Mouse (Mus musculus): ENCODE measurements around the gene Camkk1. TPM values are rescaled to one million over a fixed set of nuclear protein-coding genes. Genes with fewer than 3 reads are reported as not detected.

Camkk1 gene
- polyA plus RNA-seq, 1 experiment from 2014 or later = 5.4 TPM

DNA sequence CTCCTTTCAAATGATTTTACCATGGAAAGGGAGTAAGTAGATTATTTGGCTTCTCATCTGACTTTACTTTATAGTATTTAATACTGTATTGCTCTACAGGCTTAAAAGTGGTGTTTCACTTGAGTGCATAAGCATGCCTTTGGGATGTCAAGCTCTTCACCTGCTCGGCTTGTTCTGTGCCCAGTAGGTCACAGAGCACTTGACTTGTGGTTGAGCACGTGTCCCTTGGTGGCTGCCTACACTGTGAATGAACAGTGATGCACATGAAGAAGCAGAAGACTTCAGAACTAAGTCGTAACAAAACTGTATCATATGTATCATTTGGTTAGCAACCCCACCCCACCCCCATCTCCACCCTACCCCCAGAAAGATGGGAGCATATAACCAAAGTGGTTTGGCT lies 61.5 kb downstream of the Camkk1 start:
- 91% methylated on average over 3 of the region's 3 CpGs for WGBS
- Histone ChIP-seq H3K27me3 (ENCODE audit: low read depth, poor library complexity, severe bottlenecking) (no peaks in the 10 kb centered on the region), H3K36me3 (peaks cover 93% of the 10 kb centered on the region), H3K27ac (replicated peaks) (no peak overlapping the region), H3K4me3 (no peak overlapping the region), H3K4me1 (peaks cover 4% of the 10 kb centered on the region; the same call in 1 of the 2 replicates), H3K9me3 (replicated peaks) (no peaks in the 10 kb centered on the region)
- DNase-seq (ENCODE audit: low spot score) = no peak

DNA sequence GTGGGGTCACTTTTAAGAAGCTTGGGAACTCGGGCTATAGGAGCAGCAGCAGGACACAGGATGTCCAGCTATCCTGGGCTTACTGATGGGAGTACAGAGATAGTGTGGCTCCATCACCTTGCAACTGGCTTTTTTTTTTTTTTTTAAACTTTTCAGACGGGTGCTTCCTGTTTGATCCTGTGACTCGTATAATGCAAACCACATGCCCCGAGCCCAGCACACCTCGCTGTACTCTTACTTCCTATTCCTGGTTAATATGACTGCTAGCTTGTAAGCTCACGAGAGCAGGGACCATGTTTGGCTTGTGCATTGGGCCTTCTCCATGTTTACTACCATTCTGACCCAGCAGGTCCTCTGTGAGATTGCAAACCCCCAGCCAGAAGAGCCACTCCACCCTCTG lies 65.5 kb downstream of the Camkk1 start:
- no peaks in the 10 kb centered on the region for H3K9me3 ChIP-seq (replicated peaks)
- no peak for DNase-seq (ENCODE audit: low spot score)
- peaks cover 13% of the 10 kb centered on the region for H3K4me1 ChIP-seq
- H3K36me3 ChIP-seq = peaks cover 62% of the 10 kb centered on the region
- no peaks in the 10 kb centered on the region for H3K27me3 ChIP-seq (ENCODE audit: low read depth, poor library complexity, severe bottlenecking)
- H3K27ac ChIP-seq (replicated peaks) = no peak overlapping the region
- WGBS = 77% methylated on average over 6 of the region's 6 CpGs
- no peak overlapping the region for H3K4me3 ChIP-seq

DNA sequence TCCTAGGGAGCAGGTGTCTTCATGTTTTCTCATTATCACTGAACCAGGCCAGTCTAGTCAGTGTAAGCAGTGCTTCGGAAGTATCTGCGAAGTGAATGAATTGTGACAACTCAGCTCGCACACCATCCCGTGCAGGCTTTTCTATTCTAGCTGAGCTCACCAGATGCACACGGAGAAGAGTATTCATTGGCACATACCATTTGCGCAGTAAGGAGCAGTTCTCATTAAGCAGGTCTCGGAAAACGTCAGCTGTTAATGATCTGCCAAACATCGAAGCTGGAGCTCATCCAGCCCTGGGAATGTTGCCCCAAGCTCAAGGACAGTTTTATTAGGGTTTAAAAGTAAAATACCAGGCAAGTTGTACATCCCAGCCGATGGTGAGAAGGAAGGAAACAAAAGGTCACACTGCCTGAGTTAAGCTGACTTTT lies 66.0 kb downstream of the Camkk1 start:
- no peak overlapping the region for H3K27ac ChIP-seq (replicated peaks)
- no peak for DNase-seq (ENCODE audit: low spot score)
- peaks cover 13% of the 10 kb centered on the region for H3K4me1 ChIP-seq
- H3K4me3 ChIP-seq = no peak overlapping the region
- WGBS = 92% methylated on average over 10 of the region's 10 CpGs
- no peaks in the 10 kb centered on the region for H3K27me3 ChIP-seq (ENCODE audit: low read depth, poor library complexity, severe bottlenecking)
- peaks cover 57% of the 10 kb centered on the region for H3K36me3 ChIP-seq
- no peaks in the 10 kb centered on the region for H3K9me3 ChIP-seq (replicated peaks)

DNA sequence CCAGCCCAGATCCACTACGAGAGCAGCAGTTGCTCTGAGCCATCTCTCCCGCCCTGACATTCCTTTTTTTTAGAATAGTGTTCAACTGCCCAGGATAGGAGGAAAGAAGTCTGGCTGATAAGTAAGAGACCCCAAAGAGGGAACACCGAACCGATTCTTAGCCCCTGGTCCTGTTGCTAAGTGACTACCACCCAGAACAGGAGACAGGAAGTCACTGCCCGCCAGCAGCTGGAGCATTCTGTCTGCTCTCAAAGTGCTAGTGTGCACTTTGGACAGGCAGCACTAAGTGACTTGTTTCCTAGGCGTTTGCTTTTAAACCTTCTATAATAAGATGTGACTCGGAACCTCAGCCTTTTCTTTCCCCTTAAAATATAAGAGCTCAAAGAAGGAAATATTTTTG lies 66.6 kb downstream of the Camkk1 start:
- Histone ChIP-seq H3K27me3 (ENCODE audit: low read depth, poor library complexity, severe bottlenecking) (no peaks in the 10 kb centered on the region), H3K9me3 (replicated peaks) (no peaks in the 10 kb centered on the region), H3K36me3 (peaks cover 51% of the 10 kb centered on the region), H3K4me1 (peaks cover 13% of the 10 kb centered on the region), H3K27ac (replicated peaks) (no peak overlapping the region), H3K4me3 (no peak overlapping the region)
- WGBS = 87% methylated on average over 7 of the region's 7 CpGs
- no peak for DNase-seq (ENCODE audit: low spot score)

DNA sequence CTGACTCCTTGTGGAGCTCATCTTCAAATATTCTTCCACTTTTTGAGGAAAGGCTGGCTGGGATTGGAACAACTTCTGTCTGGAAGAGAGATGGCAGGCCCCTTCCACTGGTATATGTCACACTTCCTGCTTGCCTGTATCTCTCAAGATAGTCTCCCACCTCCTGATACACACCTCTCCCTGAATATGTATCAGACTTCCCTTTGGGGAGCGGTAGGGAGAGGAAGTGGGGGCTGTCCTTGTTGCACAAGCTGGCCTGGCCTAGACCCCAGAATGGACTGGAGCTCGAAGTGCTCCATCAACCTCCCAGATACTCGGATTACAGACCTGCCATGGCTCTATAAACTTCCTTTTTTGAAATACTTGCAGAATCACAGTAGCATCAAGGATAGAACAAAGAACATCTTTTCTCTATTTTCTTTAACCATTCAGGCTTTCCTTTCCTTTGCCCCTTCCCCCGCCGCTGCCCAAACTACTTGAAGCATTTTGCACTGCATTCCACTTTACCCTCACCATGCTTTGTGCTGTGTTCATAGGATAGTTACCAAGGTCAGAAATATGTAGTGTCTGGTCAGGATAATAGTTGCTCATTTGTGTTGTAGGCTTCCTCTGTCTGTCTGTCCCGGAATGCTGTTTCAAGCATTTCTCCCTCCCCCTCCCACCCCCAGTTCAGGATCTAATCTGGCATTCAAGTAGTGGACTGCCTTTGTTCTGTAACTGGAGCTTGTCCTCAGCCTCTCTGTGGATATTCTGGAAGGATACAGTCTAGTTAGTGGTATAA lies 69.1 kb downstream of the Camkk1 start:
- peak overlapping the region; percentile 28; the same call in 1 of the 2 replicates for H3K27ac ChIP-seq (replicated peaks)

DNA sequence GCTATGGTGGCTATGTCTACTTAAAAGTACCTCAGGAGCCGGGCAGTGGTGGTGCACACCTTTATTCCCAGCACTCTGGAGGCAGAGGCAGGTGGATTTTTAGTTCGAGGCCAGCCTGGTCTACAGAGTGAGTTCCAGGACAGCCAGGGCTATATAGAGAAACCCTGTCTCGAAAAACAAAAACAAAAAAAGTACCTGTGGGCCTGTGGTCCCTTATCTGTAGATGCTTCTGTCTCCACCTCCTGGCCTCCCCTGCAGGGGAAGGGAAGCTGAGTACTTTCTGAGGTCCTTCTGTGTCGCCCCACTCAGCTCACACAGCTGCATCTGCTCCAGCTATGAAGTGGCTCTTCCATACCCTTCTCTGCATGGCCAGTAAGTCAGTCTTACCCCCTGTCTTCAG lies 71.5 kb downstream of the Camkk1 start, which contains the start of gene Itgae:
Itgae (plus strand) TSS at position 301 of the 400 bp plus-strand sequence.
- no peak within 1 kb of the TSS for H3K4me3 ChIP-seq
- no peak for DNase-seq (ENCODE audit: low spot score)
- H3K9me3 ChIP-seq (replicated peaks) = no peaks in the 10 kb centered on the region
- peaks cover 13% of the 10 kb centered on the region for H3K4me1 ChIP-seq
- H3K36me3 ChIP-seq = peaks cover 8% of the 10 kb centered on the region
- 87% methylated on average over 4 of the region's 4 CpGs for WGBS
- H3K27ac ChIP-seq (replicated peaks) = no peak within 1 kb of the TSS
- H3K27me3 ChIP-seq (ENCODE audit: low read depth, poor library complexity, severe bottlenecking) = no peaks in the 10 kb centered on the region

More for the DNA sequence above, 69.1 kb downstream of the Camkk1 start:
- DNase-seq (ENCODE audit: low spot score) = no peak
- WGBS = 72% methylated on average over 6 of the region's 6 CpGs
- H3K4me3 ChIP-seq = no peak overlapping the region
- peaks cover 26% of the 10 kb centered on the region for H3K36me3 ChIP-seq
- H3K4me1 ChIP-seq = peaks cover 13% of the 10 kb centered on the region
- no peaks in the 10 kb centered on the region for H3K9me3 ChIP-seq (replicated peaks)
- no peaks in the 10 kb centered on the region for H3K27me3 ChIP-seq (ENCODE audit: low read depth, poor library complexity, severe bottlenecking)

DNA sequence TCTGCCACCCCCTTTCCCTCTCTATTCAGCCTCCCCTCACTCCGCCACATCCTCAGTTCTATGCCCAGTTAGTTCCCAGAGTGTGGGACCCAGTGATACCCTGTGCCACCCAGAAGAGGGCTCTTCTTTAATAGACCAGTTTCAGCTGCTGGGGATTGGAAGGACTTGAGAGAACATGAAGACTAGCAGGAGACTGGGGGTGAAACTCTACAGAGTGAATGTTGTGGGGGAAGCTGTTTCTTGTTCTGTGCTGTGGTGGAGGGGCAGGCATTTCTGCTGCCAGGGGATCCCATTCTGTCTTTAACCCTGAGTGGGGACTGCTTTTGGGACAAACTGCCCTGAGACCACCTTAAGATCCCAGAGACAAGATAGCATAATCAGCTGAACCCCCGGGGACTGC lies 72.0 kb downstream of the Camkk1 start:
- no peak overlapping the region for H3K4me3 ChIP-seq
- H3K9me3 ChIP-seq (replicated peaks) = no peaks in the 10 kb centered on the region
- no peaks in the 10 kb centered on the region for H3K27me3 ChIP-seq (ENCODE audit: low read depth, poor library complexity, severe bottlenecking)
- no peak overlapping the region for H3K27ac ChIP-seq (replicated peaks)
- H3K36me3 ChIP-seq = peaks cover 6% of the 10 kb centered on the region
- DNase-seq (ENCODE audit: low spot score) = no peak
- 94% methylated on average over 2 of the region's 2 CpGs for WGBS
- H3K4me1 ChIP-seq = peaks cover 13% of the 10 kb centered on the region

Other genes starting within 250 kb of the Camkk1 start
- 5.1 and 5.2 TPM in 2 replicates for gene Cyb5d2, start 222.9 kb upstream of the Camkk1 start, polyA plus RNA-seq (2016; fragmentation: Nextera tagmentation; extraction: Ambion mirVana)
- 5.5 and 7.4 TPM in 2 replicates for gene Zzef1, start 222.8 kb upstream of the Camkk1 start, polyA plus RNA-seq (2016; fragmentation: Nextera tagmentation; extraction: Ambion mirVana)
- 1.2 TPM in 2 replicates for gene Atp2a3, start 57.8 kb upstream of the Camkk1 start, polyA plus RNA-seq (2016; fragmentation: Nextera tagmentation; extraction: Ambion mirVana)
- 1.2 TPM in 2 replicates for gene P2rx1, start 19.9 kb upstream of the Camkk1 start, polyA plus RNA-seq (2016; fragmentation: Nextera tagmentation; extraction: Ambion mirVana)
- gene Ncbp3, start 28.8 kb downstream of the Camkk1 start, polyA plus RNA-seq (2016; fragmentation: Nextera tagmentation; extraction: Ambion mirVana) = 11.7 and 12.2 TPM in 2 replicates
- gene Itgae, start 71.6 kb downstream of the Camkk1 start, polyA plus RNA-seq (2016; fragmentation: Nextera tagmentation; extraction: Ambion mirVana) = 0.39 and 0.60 TPM in 2 replicates
- 22.4 and 24.5 TPM in 2 replicates for gene Haspin, start 119.3 kb downstream of the Camkk1 start, polyA plus RNA-seq (2016; fragmentation: Nextera tagmentation; extraction: Ambion mirVana)
- gene P2rx5, start 141.4 kb downstream of the Camkk1 start, polyA plus RNA-seq (2016; fragmentation: Nextera tagmentation; extraction: Ambion mirVana) = 0.21 and 0.29 TPM in 2 replicates
- 132 and 137 TPM in 2 replicates for gene Emc6, start 158.0 kb downstream of the Camkk1 start, polyA plus RNA-seq (2016; fragmentation: Nextera tagmentation; extraction: Ambion mirVana)
- 175 and 199 TPM in 2 replicates for gene Tax1bp3, start 158.1 kb downstream of the Camkk1 start, polyA plus RNA-seq (2016; fragmentation: Nextera tagmentation; extraction: Ambion mirVana)
- gene Ctns, start 180.0 kb downstream of the Camkk1 start, polyA plus RNA-seq (2016; fragmentation: Nextera tagmentation; extraction: Ambion mirVana) = 15.1 and 17.2 TPM in 2 replicates
- gene Shpk, start 180.5 kb downstream of the Camkk1 start, polyA plus RNA-seq (2016; fragmentation: Nextera tagmentation; extraction: Ambion mirVana) = 0.97 and 1.0 TPM in 2 replicates
- not detected in 2 replicates for gene Trpv1, start 215.3 kb downstream of the Camkk1 start, polyA plus RNA-seq (2016; fragmentation: Nextera tagmentation; extraction: Ambion mirVana)
- gene Trpv3, start 248.4 kb downstream of the Camkk1 start, polyA plus RNA-seq (2016; fragmentation: Nextera tagmentation; extraction: Ambion mirVana) = not detected in 2 replicates